Mouse (Mus musculus) heart, postnatal 0 days (tissue): Measurements from ENCODE around the gene Ranbp3. TPM values are rescaled to one million over a fixed set of nuclear protein-coding genes. Genes with fewer than 3 reads are reported as not detected.

Experiments
- ATAC-seq: fragments of 200-750 bp; cut with Nextera tagmentation; 2 replicates; pipeline ENCODE4 v1.8.0; 2017; ENCODE audit warnings: low read depth, moderate number of reproducible peaks, moderate library complexity; ENCODE audit not compliant: insufficient read depth
- DNase-seq: peaks from one replicate; pipeline ENCODE4 v3.0.0-alpha.2; 2016; ENCODE audit warnings: low spot score
- H3K27ac ChIP-seq: fragments of 300-500 bp; sonication (generic); 2 replicates; pipeline ENCODE4 v1.5.1; 2014; ENCODE audit warnings: low read depth, mild to moderate bottlenecking
- H3K27me3 ChIP-seq: fragments of 300-500 bp; sonication (generic); 2 replicates; pipeline ENCODE4 v1.6.1; 2014; ENCODE audit warnings: low read length, mixed read lengths; ENCODE audit not compliant: control insufficient read depth, insufficient read depth
- H3K36me3 ChIP-seq: fragments of 300-500 bp; sonication (generic); replicated peaks from 2 replicates; pipeline ENCODE4 v1.6.1; 2014; ENCODE audit warnings: low read length, mixed read lengths; ENCODE audit not compliant: control insufficient read depth, insufficient read depth
- H3K4me1 ChIP-seq: fragments of 300-500 bp; sonication (generic); 2 replicates; pipeline ENCODE4 v1.6.1; 2014; ENCODE audit warnings: antibody characterized with exemption; ENCODE audit not compliant: control insufficient read depth, insufficient read depth
- H3K4me2 ChIP-seq: fragments of 300-500 bp; sonication (generic); 2 replicates; pipeline ENCODE4 v1.6.1; 2014; ENCODE audit warnings: low read depth, mild to moderate bottlenecking, low read length, moderate library complexity
- H3K4me3 ChIP-seq: fragments of 300-500 bp; sonication (generic); 2 replicates; pipeline ENCODE4 v1.5.1; 2014; ENCODE audit warnings: low read depth, low read length
- H3K9ac ChIP-seq: fragments of 300-500 bp; sonication (generic); replicated peaks from 2 replicates; pipeline ENCODE4 v1.6.1; 2014; ENCODE audit warnings: low read depth, low read length, mixed read lengths
- H3K9me3 ChIP-seq: fragments of 300-500 bp; sonication (generic); replicated peaks from 2 replicates; pipeline ENCODE4 v1.6.1; 2016; ENCODE audit warnings: low read length; ENCODE audit not compliant: control insufficient read depth
- CTCF ChIP-seq: IDR thresholded peaks from 2 replicates; pipeline ENCODE4 v1.5.1; 2016; ENCODE audit warnings: antibody characterized with exemption, control low read depth, low read depth
- EP300 ChIP-seq: IDR thresholded peaks from 2 replicates; pipeline ENCODE4 v1.6.1; 2016; ENCODE audit warnings: antibody characterized with exemption, low read depth
- WGBS: fragments of 180-500 bp; shearing (Covaris S2); extraction: QIAGEN DNeasy Blood & Tissue Kit; methylation state at CpG from one replicate; pipeline ENCODE4 v1.1.7; 2014; 5-methylcytosine and 5-hydroxymethylcytosine counted together
- polyA plus RNA-seq: library from polyadenylated mRNA; unstranded; fragments of >200 nt; fragmentation: Nextera tagmentation; extraction: Ambion mirVana; gene quantifications from 2 replicates; pipeline ENCODE4 v1.2.1, GENCODE M21; 2015
- total RNA-seq: library from RNA; depleted of rRNA; stranded (reverse); fragments of >200 nt; gene quantifications from 2 replicates; pipeline ENCODE4 v1.2.3, GENCODE M21; 2014; ENCODE audit warnings: low replicate concordance

Ranbp3 gene
- total and polyA plus RNA-seq, 2 experiments from 2014 or later: 40.6 to 64.7 TPM

- TF ChIP-seq CTCF: no peak
- TF ChIP-seq EP300: no peak
- 71% methylated on average over 11 of the region's 11 CpGs for WGBS
Measured at GRCm38 (mm10) chr17:56723419-56724161, 50.5 kb downstream of the Ranbp3 start.

GRCm38 (mm10) chr17:56727029-56727649 is 54.0 kb downstream of the Ranbp3 start:
- DNase-seq (no peak), ATAC-seq (no peak)
- Histone ChIP-seq H3K27ac (peak overlapping the region; percentile 49; the same call in 1 of the 2 replicates), H3K36me3 (peaks cover 19% of the 10 kb centered on the region), H3K4me2 (no peak overlapping the region), H3K27me3 (no peaks in the 10 kb centered on the region), H3K4me3 (no peak overlapping the region), H3K9me3 (no peaks in the 10 kb centered on the region), H3K4me1 (peaks cover 18% of the 10 kb centered on the region), H3K9ac (no peak overlapping the region)
- TF ChIP-seq CTCF: no peak
- TF ChIP-seq EP300: no peak
- 21% methylated on average over 7 of the region's 7 CpGs for WGBS

More at GRCm38 (mm10) chr17:56723419-56724161, 50.5 kb downstream of the Ranbp3 start:
- Histone ChIP-seq H3K36me3 (peaks cover 29% of the 10 kb centered on the region), H3K4me3 (no peak overlapping the region), H3K9ac (no peak overlapping the region), H3K4me1 (peaks cover 25% of the 10 kb centered on the region), H3K9me3 (no peaks in the 10 kb centered on the region), H3K4me2 (no peak overlapping the region), H3K27ac (no peak overlapping the region), H3K27me3 (no peaks in the 10 kb centered on the region)
- no peak for DNase-seq
- ATAC-seq: no peak

- TF ChIP-seq EP300: no peak
- no peak for TF ChIP-seq CTCF
- Histone ChIP-seq H3K27me3 (no peaks in the 10 kb centered on the region), H3K4me2 (0 out of 2 replicates have a peak overlapping the region, but pooled peaks have one; percentile 22), H3K4me1 (peaks cover 18% of the 10 kb centered on the region), H3K36me3 (peaks cover 14% of the 10 kb centered on the region), H3K9ac (no peak overlapping the region), H3K27ac (peak overlapping the region; percentile 49), H3K4me3 (no peak overlapping the region), H3K9me3 (no peaks in the 10 kb centered on the region)
- 9% methylated on average over 12 of the region's 12 CpGs for WGBS
- DNase-seq (no peak), ATAC-seq (0 out of 2 replicates have a peak, but pooled peaks have one; percentile 24)
Measured at GRCm38 (mm10) chr17:56727659-56728058, 54.6 kb downstream of the Ranbp3 start.

GRCm38 (mm10) chr17:56728117-56728516 is 55.0 kb downstream of the Ranbp3 start:
- peaks cover 18% of the 10 kb centered on the region for H3K4me1 ChIP-seq
- TF ChIP-seq CTCF (no peak), EP300 (no peak)
- WGBS: 8% methylated on average over 12 of the region's 12 CpGs
- peaks cover 9% of the 10 kb centered on the region for H3K36me3 ChIP-seq
- peak; percentile 66 for ATAC-seq
- peak; percentile 39 for DNase-seq
- peak overlapping the region; percentile 49 for H3K27ac ChIP-seq
- no peaks in the 10 kb centered on the region for H3K27me3 ChIP-seq
- H3K9ac ChIP-seq: no peak overlapping the region
- H3K9me3 ChIP-seq: no peaks in the 10 kb centered on the region
- H3K4me2 ChIP-seq: peak overlapping the region; percentile 22; the same call in 1 of the 2 replicates
- H3K4me3 ChIP-seq: no peak overlapping the region

- ATAC-seq (peak; percentile 22), DNase-seq (peak; percentile 55)
- H3K27me3 ChIP-seq: no peaks in the 10 kb centered on the region
- H3K36me3 ChIP-seq: 0 out of 2 replicates have a peak, but pooled peaks cover under 1% of the 10 kb centered on the region
- peaks cover 18% of the 10 kb centered on the region for H3K4me1 ChIP-seq
- H3K9ac ChIP-seq: no peak overlapping the region
- TF ChIP-seq CTCF (no peak), EP300 (0 out of 2 replicates have a peak, but pooled peaks have one; percentile 47)
- no peak overlapping the region for H3K4me3 ChIP-seq
- 0 out of 2 replicates have a peak overlapping the region, but pooled peaks have one; percentile 49 for H3K27ac ChIP-seq
- 17% methylated on average over 6 of the region's 6 CpGs for WGBS
- no peaks in the 10 kb centered on the region for H3K9me3 ChIP-seq
- H3K4me2 ChIP-seq: no peak overlapping the region
Measured at GRCm38 (mm10) chr17:56729151-56729550, 56.1 kb downstream of the Ranbp3 start.
